Mouse (Mus musculus): ENCODE measurements around the gene Ugt1a9. TPM values are rescaled to one million over a fixed set of nuclear protein-coding genes. Genes with fewer than 3 reads are reported as not detected.
A peak's percentile ranks its signal among the peaks of the same experiment; 100 is the strongest.
"Not testable (repeated sequence)": the region's sequence is repeated elsewhere in the genome, so short reads cannot be mapped to it uniquely, and the experiment has no call there.

Gene Ugt1a9
- polyA plus RNA-seq, 1 experiment from 2014 or later: not detected

GRCm38 (mm10) chr1:88172190-88172589 is 101.6 kb downstream of the Ugt1a9 start:
- DNase-seq (ENCODE audit: low spot score): not testable (repeated sequence)

- DNase-seq (ENCODE audit: low spot score): no peak
Observed at GRCm38 (mm10) chr1:88179657-88180056, 109.1 kb downstream of the Ugt1a9 start.

GRCm38 (mm10) chr1:88186325-88186935 is 115.8 kb downstream of the Ugt1a9 start:
- DNase-seq (ENCODE audit: low spot score): no peak

- DNase-seq (ENCODE audit: low spot score): no peak
Observed at GRCm38 (mm10) chr1:88192136-88192535, 121.5 kb downstream of the Ugt1a9 start.

GRCm38 (mm10) chr1:88195687-88196086 is 125.1 kb downstream of the Ugt1a9 start:
- no peak for DNase-seq (ENCODE audit: low spot score)

- DNase-seq (ENCODE audit: low spot score): no peak
Observed at GRCm38 (mm10) chr1:88197443-88197842, 126.8 kb downstream of the Ugt1a9 start.

GRCm38 (mm10) chr1:88199996-88200395 is 129.4 kb downstream of the Ugt1a9 start:
- DNase-seq (ENCODE audit: low spot score): no peak

GRCm38 (mm10) chr1:88200456-88200855 is 129.9 kb downstream of the Ugt1a9 start, which contains the start of gene Ugt1a2:
TSS of gene Ugt1a2 (plus strand) at chr1:88200601.
- DNase-seq (ENCODE audit: low spot score): no peak

- peak; percentile 79 for DNase-seq (ENCODE audit: low spot score)
Observed at GRCm38 (mm10) chr1:88205294-88205922, 134.8 kb downstream of the Ugt1a9 start, which contains the start of gene Dnajb3. TSS of gene Dnajb3 (minus strand) at chr1:88205782.

- no peak for DNase-seq (ENCODE audit: low spot score)
Observed at GRCm38 (mm10) chr1:88206843-88207479, 136.4 kb downstream of the Ugt1a9 start.

- peak; percentile 2 for DNase-seq (ENCODE audit: low spot score)
Observed at GRCm38 (mm10) chr1:88211812-88212211, 141.2 kb downstream of the Ugt1a9 start, which contains the start of gene Ugt1a1. TSS of gene Ugt1a1 (plus strand) at chr1:88211959.

GRCm38 (mm10) chr1:88212341-88213045 is 141.9 kb downstream of the Ugt1a9 start:
- DNase-seq (ENCODE audit: low spot score): peak; percentile 20

GRCm38 (mm10) chr1:88213061-88213460 is 142.5 kb downstream of the Ugt1a9 start:
- DNase-seq (ENCODE audit: low spot score): peak; percentile 16

- peak; percentile 24 for DNase-seq (ENCODE audit: low spot score)
Observed at GRCm38 (mm10) chr1:88213766-88214461, 143.3 kb downstream of the Ugt1a9 start.

- DNase-seq (ENCODE audit: low spot score): peak; percentile 8
Observed at GRCm38 (mm10) chr1:88214462-88214952, 143.9 kb downstream of the Ugt1a9 start.

- peak; percentile 5 for DNase-seq (ENCODE audit: low spot score)
Observed at GRCm38 (mm10) chr1:88215466-88216380, 145.1 kb downstream of the Ugt1a9 start.

- DNase-seq (ENCODE audit: low spot score): peak; percentile 3
Observed at GRCm38 (mm10) chr1:88216551-88216950, 146.0 kb downstream of the Ugt1a9 start.

- DNase-seq (ENCODE audit: low spot score): peak; percentile 11
Observed at GRCm38 (mm10) chr1:88217144-88217543, 146.5 kb downstream of the Ugt1a9 start.

- peak; percentile 2 for DNase-seq (ENCODE audit: low spot score)
Observed at GRCm38 (mm10) chr1:88217576-88217975, 147.0 kb downstream of the Ugt1a9 start.

GRCm38 (mm10) chr1:88218051-88218450 is 147.5 kb downstream of the Ugt1a9 start:
- DNase-seq (ENCODE audit: low spot score): peak; percentile 11

Measured in thymus, postnatal 0 days (tissue).